Mouse (Mus musculus) thymus, adult 2 months (tissue): ENCODE data around the gene Ctns. TPM values are rescaled to one million over a fixed set of nuclear protein-coding genes. Genes with fewer than 3 reads are reported as not detected.

ENCODE experiments used
- DNase-seq: peaks from one replicate; pipeline ENCODE4 v3.0.0; 2021
- H3K27ac ChIP-seq: fragments of 200-500 bp; 2 replicates; pipeline ENCODE4 v1.5.1; 2012; ENCODE audit warnings: low read length, control low read depth; ENCODE audit not compliant: control insufficient read depth, insufficient read depth
- H3K27me3 ChIP-seq: fragments of 200-500 bp; 2 replicates; pipeline ENCODE4 v1.6.1; 2012; ENCODE audit warnings: mild to moderate bottlenecking, low read length, moderate library complexity, mixed read lengths; ENCODE audit not compliant: control insufficient read depth, insufficient read depth
- H3K36me3 ChIP-seq: fragments of 200-500 bp; 2 replicates; pipeline ENCODE4 v1.6.1; 2012; ENCODE audit warnings: mild to moderate bottlenecking, low read length, moderate library complexity; ENCODE audit not compliant: control insufficient read depth, insufficient read depth
- H3K4me1 ChIP-seq: fragments of 200-500 bp; replicated peaks from 2 replicates; pipeline ENCODE4 v1.6.1; 2012; ENCODE audit warnings: low read length; ENCODE audit not compliant: control insufficient read depth, insufficient read depth
- H3K4me3 ChIP-seq: fragments of 200-500 bp; 2 replicates; pipeline ENCODE4 v1.5.1; 2012; ENCODE audit warnings: mild to moderate bottlenecking, low read length, control low read depth, moderate library complexity; ENCODE audit not compliant: control insufficient read depth, insufficient read depth
- CTCF ChIP-seq: fragments of 200-500 bp; IDR thresholded peaks from 2 replicates; pipeline ENCODE4 v1.5.1; 2012; ENCODE audit warnings: mild to moderate bottlenecking, control low read depth, low read length, moderate library complexity, borderline replicate concordance; ENCODE audit not compliant: control insufficient read depth, poor library complexity, insufficient read depth; ENCODE audit errors: extremely low read depth
- POLR2A ChIP-seq: fragments of 200-500 bp; IDR thresholded peaks from 2 replicates; pipeline ENCODE4 v1.6.1; 2012; ENCODE audit warnings: mild to moderate bottlenecking, low read length, control low read depth, moderate library complexity; ENCODE audit not compliant: control insufficient read depth, poor library complexity, insufficient read depth; ENCODE audit errors: extremely low read depth
- WGBS: fragments of 180-500 bp; shearing (Covaris S2); methylation state at CpG from one replicate; pipeline ENCODE4 v1.1.7; 2018; 5-methylcytosine and 5-hydroxymethylcytosine counted together
- polyA plus RNA-seq: library from polyadenylated mRNA; depleted of rRNA; stranded (reverse); fragments of >200 nt; gene quantifications from 2 replicates; pipeline ENCODE4 v1.2.3, GENCODE M21; 2012

The Ctns gene
- polyA plus RNA-seq, 1 experiment, result 20.1 TPM

- DNase-seq, result peak; percentile 53
- TF ChIP-seq CTCF (no peak), POLR2A (no peak)
- peaks cover 3% of the 10 kb centered on the region for H3K4me1 ChIP-seq
- no peaks in the 10 kb centered on the region for H3K27me3 ChIP-seq
- no peaks in the 10 kb centered on the region for H3K36me3 ChIP-seq
- under 1% methylated on average over 12 of the region's 12 CpGs for whole genome bisulfite sequencing
- H3K27ac ChIP-seq, result no peak overlapping the region
- H3K4me3 ChIP-seq, result peak overlapping the region; percentile 75
Observed at GRCm38 (mm10) chr11:73199879-73200278, 1.0 kb upstream of the Ctns start.

DNA sequence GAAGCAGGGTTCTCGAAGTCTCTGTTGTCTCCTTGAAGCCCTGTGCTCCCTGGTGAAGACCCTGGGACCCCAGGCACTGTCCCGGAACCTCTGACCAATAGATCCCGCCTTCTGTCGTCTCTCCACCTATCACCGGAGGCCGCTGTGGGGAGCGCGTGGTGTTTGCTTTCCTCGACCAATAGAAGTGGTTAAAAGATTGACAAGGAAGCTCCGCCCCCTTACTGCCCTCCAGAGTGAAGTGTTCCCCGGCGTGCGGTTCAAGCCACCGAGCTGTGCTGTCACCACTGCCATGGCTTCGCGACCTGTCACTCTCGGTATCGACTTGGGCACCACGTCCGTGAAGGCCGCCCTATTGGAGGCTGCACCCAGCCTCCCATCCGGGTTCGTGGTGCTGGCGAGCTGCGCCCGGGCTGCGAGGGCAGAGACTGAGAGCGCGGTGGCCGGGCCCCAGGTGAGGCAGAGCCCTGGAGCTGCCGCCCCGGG is 429 bp upstream of the Ctns start, which contains the start of gene Shpk:
TSS of gene Shpk (plus strand) at position 231 of the 483 bp plus-strand sequence.
- TF ChIP-seq CTCF (no peak), POLR2A (no peak)
- no peaks in the 10 kb centered on the region for H3K27me3 ChIP-seq
- peak; percentile 96 for DNase-seq
- no peaks in the 10 kb centered on the region for H3K36me3 ChIP-seq
- peaks cover 3% of the 10 kb centered on the region for H3K4me1 ChIP-seq
- H3K4me3 ChIP-seq, result peak within 1 kb of the TSS; percentile 75
- under 1% methylated on average over 32 of the region's 32 CpGs for WGBS
- H3K27ac ChIP-seq, result no peak within 1 kb of the TSS

DNA sequence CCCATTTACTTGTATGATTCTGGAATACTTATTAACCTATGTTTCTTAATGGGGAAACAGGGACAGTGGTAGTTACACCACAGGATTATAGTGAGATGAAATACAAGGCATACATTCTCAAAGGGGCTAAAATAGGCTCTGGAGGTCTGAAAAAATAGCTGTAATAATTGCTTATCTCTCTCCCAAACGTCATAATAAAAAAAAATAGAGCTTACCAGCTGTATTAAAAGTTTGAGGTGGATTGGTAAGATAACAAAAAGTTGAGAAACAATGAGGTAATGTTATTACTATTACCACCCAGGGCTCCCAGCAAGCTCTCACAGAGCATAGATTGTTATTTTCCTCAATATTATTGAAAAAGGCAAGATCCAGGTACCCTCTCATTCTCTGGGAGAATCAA is 652 bp downstream of the Ctns start:
- peaks cover 3% of the 10 kb centered on the region for H3K4me1 ChIP-seq
- no peak overlapping the region for H3K27ac ChIP-seq
- no peak overlapping the region; the same call in 1 of the 2 replicates for H3K4me3 ChIP-seq
- H3K27me3 ChIP-seq, result no peaks in the 10 kb centered on the region
- TF ChIP-seq POLR2A (no peak), CTCF (no peak)
- DNase-seq, result no peak
- no peaks in the 10 kb centered on the region for H3K36me3 ChIP-seq
- WGBS, result 15% methylated on average over 1 of the region's 1 CpGs

- H3K4me1 ChIP-seq, result peaks cover 3% of the 10 kb centered on the region
- DNase-seq, result no peak
- H3K27me3 ChIP-seq, result no peaks in the 10 kb centered on the region
- H3K27ac ChIP-seq, result no peak overlapping the region
- no peaks in the 10 kb centered on the region for H3K36me3 ChIP-seq
- 79% methylated on average over 2 of the region's 2 CpGs for WGBS
- TF ChIP-seq POLR2A (no peak), CTCF (no peak)
- H3K4me3 ChIP-seq, result no peak overlapping the region
Observed at GRCm38 (mm10) chr11:73194444-73194843, 4.4 kb downstream of the Ctns start.

DNA sequence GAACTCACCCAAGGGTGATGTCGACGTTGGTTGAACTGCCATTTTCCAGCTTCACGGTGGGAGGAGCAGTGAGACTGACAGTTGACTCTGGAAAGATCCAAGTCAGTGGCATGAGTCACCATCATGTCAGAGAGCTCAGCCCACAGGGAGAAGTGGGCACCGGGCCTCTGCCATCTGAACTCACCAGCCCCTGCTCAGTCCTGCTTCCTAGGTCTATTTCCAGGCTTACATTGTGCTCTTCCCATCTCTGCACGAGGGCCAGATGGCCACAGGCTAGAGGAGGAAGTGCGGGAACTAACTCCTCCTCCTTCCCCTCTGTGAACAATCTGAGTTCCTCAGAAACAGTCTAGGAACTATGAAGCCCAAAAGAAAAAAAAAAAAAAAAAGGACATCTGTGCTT is 5.8 kb downstream of the Ctns start:
- Histone ChIP-seq H3K4me3 (no peak overlapping the region), H3K36me3 (no peaks in the 10 kb centered on the region), H3K4me1 (no peaks in the 10 kb centered on the region), H3K27ac (no peak overlapping the region), H3K27me3 (no peaks in the 10 kb centered on the region)
- no peak for TF ChIP-seq CTCF
- no peak for TF ChIP-seq POLR2A
- WGBS, result 58% methylated on average over 6 of the region's 6 CpGs
- DNase-seq, result no peak

GRCm38 (mm10) chr11:73187231-73187630 is 11.6 kb downstream of the Ctns start:
- TF ChIP-seq CTCF (no peak), POLR2A (no peak)
- Histone ChIP-seq H3K36me3 (no peaks in the 10 kb centered on the region), H3K4me1 (no peaks in the 10 kb centered on the region), H3K4me3 (no peak overlapping the region), H3K27ac (no peak overlapping the region), H3K27me3 (no peaks in the 10 kb centered on the region)
- 91% methylated on average over 6 of the region's 6 CpGs for WGBS
- DNase-seq, result no peak
